Mouse (Mus musculus) left cerebral cortex, adult 6 months (tissue): Measurements from ENCODE around the gene Ttc30a1. TPM values are rescaled to one million over a fixed set of nuclear protein-coding genes. Genes with fewer than 3 reads are reported as not detected.

Experiments
- long read RNA-seq, 2 experiments: library from polyadenylated mRNA; unstranded; transcript quantifications; one replicate each; pipeline ENCODE4 v2.0.0; 2019 to 2020
- polyA plus RNA-seq: library from polyadenylated mRNA; unstranded; fragments of <200 nt; fragmentation: Nextera tagmentation; gene quantifications from 2 replicates; pipeline ENCODE4 v1.2.3, GENCODE M21; 2021

Ttc30a1 gene
- polyA plus RNA-seq, result 2.3 and 3.2 TPM in 2 replicates
- long read RNA-seq, experiment 1, transcript Ttc30a1-201 (1 exons, 3,721 nt), result major isoform, 45 of 45 reads
- long read RNA-seq, experiment 1, partial matches to known transcripts, result 0 of 45 reads
- long read RNA-seq, experiment 1, other reads (novel, unspliced or antisense), result 0 of 45 reads
- long read RNA-seq, experiment 2, partial matches to known transcripts, result 0 of 3 reads
- long read RNA-seq, experiment 2, other reads (novel, unspliced or antisense), result 0 of 3 reads

DNA sequence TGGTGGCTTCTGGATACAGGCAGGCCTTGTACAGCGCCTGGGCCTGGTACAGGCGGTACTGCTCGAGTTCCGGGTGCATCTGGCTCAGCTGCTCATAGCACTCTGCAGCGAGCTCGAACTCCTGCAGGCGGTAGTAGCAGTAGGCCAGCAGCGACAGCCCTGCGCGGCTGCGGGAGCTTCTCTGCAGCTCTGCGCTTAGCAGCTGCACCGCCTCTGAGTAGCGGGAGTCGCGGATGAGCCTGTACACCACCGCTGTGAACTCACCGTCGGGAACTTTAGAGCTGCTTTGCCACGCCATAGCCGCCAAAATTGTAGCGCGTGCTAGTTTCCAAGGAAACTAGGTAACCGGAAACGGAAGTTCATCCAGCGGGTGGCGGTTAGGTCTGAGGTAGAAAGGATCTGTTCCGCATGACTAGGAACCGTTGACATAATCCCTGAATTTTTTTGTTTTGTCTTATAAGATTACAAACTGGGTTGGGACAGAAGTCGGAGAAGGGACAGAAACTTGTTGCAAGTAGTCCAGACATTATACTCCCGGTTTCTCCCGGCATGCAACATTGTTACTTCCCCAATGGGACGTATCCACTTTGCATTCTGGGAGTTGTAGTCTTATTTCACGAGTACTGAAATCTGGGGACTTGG lies at the start of gene Ttc30a1:
Gene Ttc30a1, minus strand, starts transcription at position 528 of the 642 bp plus-strand sequence.

DNA sequence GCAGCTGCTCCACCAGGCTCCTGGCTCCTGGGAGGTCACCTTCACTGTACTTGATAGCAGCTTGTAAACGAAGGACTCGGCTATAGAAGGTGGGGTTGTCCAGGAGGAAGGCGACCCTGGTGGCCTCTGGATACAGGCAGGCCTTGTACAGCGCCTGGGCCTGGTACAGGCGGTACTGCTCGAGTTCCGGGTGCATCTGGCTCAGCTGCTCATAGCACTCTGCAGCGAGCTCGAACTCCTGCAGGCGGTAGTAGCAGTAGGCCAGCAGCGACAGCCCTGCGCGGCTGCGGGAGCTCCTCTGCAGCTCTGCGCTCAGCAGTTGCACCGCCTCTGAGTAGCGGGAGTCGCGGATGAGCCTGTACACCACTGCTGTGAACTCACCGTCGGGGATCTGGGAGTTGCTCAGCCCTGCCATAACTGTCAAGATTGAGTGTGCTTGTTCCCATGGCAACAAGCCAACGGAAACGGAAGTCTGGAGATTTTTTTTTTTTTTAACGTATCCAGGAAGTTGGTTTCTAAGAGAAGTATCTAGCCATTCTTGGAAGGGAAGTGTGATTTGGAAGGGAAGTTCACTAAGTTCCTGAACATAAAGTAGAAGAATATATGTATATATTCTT lies 3.9 kb downstream of the Ttc30a1 start, which contains the start of gene Ttc30a2:
Gene Ttc30a2, minus strand, starts transcription at position 419 of the 617 bp plus-strand sequence.

DNA sequence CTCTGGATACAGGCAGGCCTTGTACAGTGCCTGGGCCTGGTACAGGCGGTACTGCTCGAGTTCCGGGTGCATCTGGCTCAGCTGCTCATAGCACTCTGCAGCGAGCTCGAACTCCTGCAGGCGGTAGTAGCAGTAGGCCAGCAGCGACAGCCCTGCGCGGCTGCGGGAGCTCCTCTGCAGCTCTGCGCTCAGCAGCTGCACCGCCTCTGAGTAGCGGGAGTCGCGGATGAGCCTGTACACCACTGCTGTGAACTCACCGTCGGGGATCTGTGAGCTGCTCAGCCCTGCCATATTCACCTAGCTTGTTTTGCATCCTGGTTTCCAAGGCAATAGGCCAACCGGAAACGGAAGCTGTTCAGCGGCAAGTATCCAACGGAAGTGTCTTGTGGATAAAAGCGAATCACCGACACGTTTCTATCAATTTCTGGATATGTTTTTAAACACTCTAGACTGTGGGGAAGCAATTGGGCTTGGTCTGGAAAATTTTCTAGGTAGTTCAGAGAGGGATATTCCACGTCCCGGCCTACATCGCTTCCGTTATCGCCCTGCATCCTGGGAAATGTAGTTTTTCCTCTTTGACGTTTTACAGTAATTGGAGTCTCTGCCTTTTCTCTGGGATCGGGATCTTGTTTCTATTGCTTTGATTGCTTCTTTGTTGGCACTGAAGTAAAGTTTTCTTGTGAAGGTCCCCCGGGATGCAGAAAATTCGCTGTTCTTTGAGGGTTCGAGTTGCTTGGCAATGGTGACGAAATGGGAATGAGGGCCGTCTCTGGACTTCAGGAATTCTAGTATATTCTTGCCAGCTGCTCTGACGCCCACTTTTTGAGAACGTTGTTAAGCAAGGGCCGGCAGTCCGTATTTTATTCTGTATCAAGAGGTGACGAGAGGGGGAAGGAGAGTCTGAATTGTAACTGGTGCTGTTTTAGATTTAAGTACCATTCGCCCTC lies 43.4 kb downstream of the Ttc30a1 start, which contains the start of gene Ttc30b:
Gene Ttc30b, minus strand, starts transcription at position 469 of the 947 bp plus-strand sequence.

Other genes with a start within 250 kb of the Ttc30a1 start
- gene Agps, start 149.8 kb downstream of the Ttc30a1 start, polyA plus RNA-seq, result 2.6 and 5.6 TPM in 2 replicates
- gene Ttc30b, start 43.4 kb downstream of the Ttc30a1 start, polyA plus RNA-seq, result 11.8 and 16.3 TPM in 2 replicates
- gene Ttc30a2, start 3.8 kb downstream of the Ttc30a1 start, polyA plus RNA-seq, result 0.14 TPM in 1 of 2 replicates, not detected in the other